ENCODE assay signal across 21 mouse cellular contexts in the genomic region with DNA sequence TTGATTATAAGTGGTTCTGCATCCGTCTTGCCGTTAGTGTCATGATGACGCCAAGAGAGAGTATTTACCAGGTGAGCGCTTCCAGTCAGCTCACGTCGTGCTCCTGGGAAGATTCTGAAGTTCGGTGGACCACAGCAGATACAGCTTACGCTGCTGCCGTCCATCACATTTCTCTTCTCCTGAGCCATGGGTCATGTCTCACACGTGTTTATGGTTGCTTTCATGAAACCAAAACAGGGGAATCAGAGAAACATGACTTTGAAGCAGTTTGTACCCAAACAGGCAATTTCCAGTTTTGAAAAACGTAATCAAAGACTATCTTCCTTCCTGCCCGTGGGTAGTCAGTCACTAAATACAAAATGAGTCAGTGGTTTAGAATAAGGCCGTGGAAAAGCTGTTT.
A peak's percentile ranks its signal among the peaks of the same experiment; 100 is the strongest.
DNase-seq lines count a peak whose midpoint lies in the region; TF ChIP-seq lines count a peak whose summit lies in the region.
"Had no signal": no experiment of that assay in that cellular context is flagged by ENCODE, and none has a peak within 500 bp of the region (broad histone marks: within the 10 kb centered on the region; RNA-seq: fewer than 3 reads in every experiment).

No protein-coding gene starts in this region.

- peaks cover 25% of the 10 kb centered on the region for H3K4me1 ChIP-seq in spleen, adult 2 months (ENCODE audit: control insufficient read depth, insufficient read depth, insufficient read length)
- no peaks in the 10 kb centered on the region for H3K4me1 ChIP-seq in heart, embryonic 10.5 days
- H3K4me1 ChIP-seq: embryonic facial prominence, embryonic 10.5 days had no signal

- no peaks in the 10 kb centered on the region for H3K27me3 ChIP-seq in spleen, adult 2 months (ENCODE audit: control insufficient read depth, insufficient read depth, low read length)
- no peaks in the 10 kb centered on the region for H3K27me3 ChIP-seq in heart, embryonic 10.5 days (ENCODE audit: insufficient read depth, poor library complexity, severe bottlenecking)
- H3K27me3 ChIP-seq: CH12.LX; forebrain, embryonic 13.5 days; hindbrain, embryonic 13.5 days; Patski had no signal

- WGBS in spleen, adult 2 months = 70% methylated on average over 13 of the region's 13 CpGs
- WGBS in heart, embryonic 10.5 days = 92% methylated on average over 13 of the region's 13 CpGs

- H3K4me3 ChIP-seq in spleen, adult 2 months (ENCODE audit: extremely low read depth, insufficient read depth, insufficient read length) = no peak overlapping the region
- no peak overlapping the region for H3K4me3 ChIP-seq in heart, embryonic 10.5 days
- H3K4me3 ChIP-seq: embryonic facial prominence, embryonic 10.5 days; forebrain, embryonic 13.5 days; gastrocnemius, adult 2 months; hindbrain, embryonic 13.5 days had no signal

- DNase-seq in spleen, adult 2 months (ENCODE audit: low read depth in 1 of 2, low spot score in 2 of 2) = no peak
- DNase-seq in spleen, adult 18-20 months = no peak
- DNase-seq in T-cell, adult 2 months (ENCODE audit: low spot score) = peak; percentile 89
- peak; percentile 87 for DNase-seq in naive thymus-derived CD4-positive, alpha-beta T cell, adult 2 months (ENCODE audit: low read depth)
- DNase-seq in gastrocnemius, adult 18-20 months (ENCODE audit: low spot score) = no peak
- DNase-seq in heart, embryonic 10.5 days (ENCODE audit: low spot score) = no peak
- no peak for DNase-seq in kidney, postnatal 4 days
- DNase-seq: adrenal gland, adult 8-10 months; adrenal gland, postnatal 36 days; cerebellum, adult 2 months; cerebellum, postnatal 10 days; forebrain, postnatal 0 days; gastrocnemius, adult 2 months; gastrocnemius, postnatal 25 days; heart, postnatal 10 days had no signal

- no peaks in the 10 kb centered on the region for H3K9me3 ChIP-seq in heart, embryonic 10.5 days
- H3K9me3 ChIP-seq: embryonic facial prominence, embryonic 10.5 days; forebrain, embryonic 13.5 days; hindbrain, embryonic 13.5 days had no signal

- H3K27ac ChIP-seq in spleen, adult 2 months (ENCODE audit: insufficient read depth, low read length) = peak overlapping the region; percentile 66
- H3K27ac ChIP-seq in heart, embryonic 10.5 days = no peak overlapping the region
- H3K27ac ChIP-seq: embryonic facial prominence, embryonic 10.5 days; forebrain, embryonic 13.5 days; gastrocnemius, adult 2 months; hindbrain, embryonic 13.5 days; hindbrain, postnatal 0 days had no signal

- H3K36me3 ChIP-seq in spleen, adult 2 months (ENCODE audit: control insufficient read depth, insufficient read depth, low read length) = peaks cover 19% of the 10 kb centered on the region
- H3K36me3 ChIP-seq in heart, embryonic 10.5 days = peaks cover 31% of the 10 kb centered on the region

- no peak for TF ChIP-seq CTCF in spleen, adult 2 months (IDR thresholded peaks at IDR 0.05; ENCODE audit: extremely low read depth, insufficient read depth, insufficient read length, insufficient replicate concordance)

- no peak for TF ChIP-seq POLR2A in spleen, adult 2 months (IDR thresholded peaks at IDR 0.05; ENCODE audit: low read depth, low read length)

Comparison
In these comparisons a context has a peak if more than half of its experiments do, and no peak if none do; other contexts are left out.
1. DNase-seq: peak in T-cell, adult 2 months (single experiment) and naive thymus-derived CD4-positive, alpha-beta T cell, adult 2 months (single experiment); none in spleen, adult 2 months (0 of 2), spleen, adult 18-20 months (0 of 2), gastrocnemius, adult 18-20 months (single experiment), heart, embryonic 10.5 days (single experiment) and kidney, postnatal 4 days (0 of 2).